ENCODE assay signal across 19 mouse cellular contexts in the genomic region with DNA sequence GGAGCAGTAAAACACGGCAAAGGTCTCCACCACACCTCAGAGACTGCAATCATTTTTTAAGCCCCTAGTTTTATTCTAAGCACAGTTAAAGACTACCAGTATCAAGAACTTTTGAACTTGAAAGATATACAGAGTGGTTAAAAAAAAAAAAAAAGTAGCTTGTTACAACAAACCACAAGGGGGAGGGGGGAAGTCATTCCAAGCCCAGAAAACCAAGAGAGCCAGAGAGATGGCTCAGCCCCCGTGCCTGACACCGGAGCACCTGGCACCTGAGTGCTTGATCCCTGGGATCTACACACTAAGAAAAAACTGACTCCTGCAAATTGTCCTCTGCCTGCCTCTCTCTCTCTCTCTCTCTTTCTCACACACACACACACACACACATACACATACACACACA. TPM values are rescaled to one million over a fixed set of nuclear protein-coding genes. Genes with fewer than 3 reads are reported as not detected.
DNase-seq lines count a peak whose midpoint lies in the region; TF ChIP-seq lines count a peak whose summit lies in the region.
"Had no signal": no experiment of that assay in that cellular context is flagged by ENCODE, and none has a peak within 500 bp of the region (broad histone marks: within the 10 kb centered on the region; RNA-seq: fewer than 3 reads in every experiment).

No protein-coding gene starts in this region.

- TF ChIP-seq EP300 in CH12.LX (IDR thresholded peaks at IDR 0.05; ENCODE audit: low read length), result no peak

- in situ Hi-C loops in CH12.LX (cut with MboI; ENCODE audit: low pct_ligation_motif_present, low pct_unique_long_range_greater_than_20kb, low sequenced_read_pairs), result loop anchor here (10.0 kb wide), 1 partner anchor 228 kb away; no protein-coding TSS in a partner anchor

- H3K27me3 ChIP-seq in CH12.LX (replicated peaks), result peaks cover 5% of the 10 kb centered on the region
- H3K27me3 ChIP-seq: embryonic facial prominence, embryonic 13.5 days; forebrain, embryonic 13.5 days; hindbrain, embryonic 12.5 days had no signal

- H3K79me2 ChIP-seq in CH12.LX (replicated peaks; ENCODE audit: control insufficient read depth, extremely low read depth, insufficient read depth, poor library complexity, severe bottlenecking), result no peaks in the 10 kb centered on the region

- peaks cover 4 to 24% of the 10 kb centered on the region in 2 experiments; a peak in 3 of 4 replicates for H3K4me1 ChIP-seq in CH12.LX (ENCODE audit: control insufficient read depth in 1 of 2, insufficient read depth in 2 of 2)

- H3K4me2 ChIP-seq in CH12.LX (ENCODE audit: insufficient read depth, low read depth, poor library complexity, severe bottlenecking), result no peak overlapping the region
- H3K4me2 ChIP-seq: embryonic facial prominence, embryonic 13.5 days; forebrain, embryonic 13.5 days; hindbrain, embryonic 12.5 days had no signal

- dilution Hi-C loops in CH12.LX (cut with MboI; ENCODE audit: extremely low pct_ligation_motif_present, extremely low pct_unique_long_range_greater_than_20kb, low sequenced_read_pairs), result no loop called here

- DNase-seq in layer of hippocampus, adult 2 months (ENCODE audit: low spot score in 2 of 2), result no peak
- DNase-seq in layer of hippocampus, adult 11-12 months (ENCODE audit: low spot score), result no peak
- DNase-seq in CH12.LX (ENCODE audit: extremely low read depth), result no peak
- peak; percentile 23 for DNase-seq in induced T-regulatory cell, adult 2 months (ENCODE audit: low read depth)
- peak; percentile 38 for DNase-seq in thymus, postnatal 25 days
- no peak for DNase-seq in gastrocnemius, postnatal 14 days
- no peak for DNase-seq in left cerebral cortex, adult 2 months (ENCODE audit: extremely low spot score in 1 of 2, low spot score in 2 of 2)
- DNase-seq: adrenal gland, postnatal 25 days; cerebellum, adult 9-11 months; cerebellum, postnatal 36 days; gastrocnemius, adult 2 months; gastrocnemius, postnatal 36 days; heart, adult 18-20 months; heart, postnatal 10 days; heart, postnatal 4 days had no signal

- no peak for TF ChIP-seq POLR2A in CH12.LX (IDR thresholded peaks at IDR 0.05; ENCODE audit: low read depth, low read length)

- H3K36me3 ChIP-seq in CH12.LX (replicated peaks in 1 of 2; ENCODE audit: control insufficient read depth in 1 of 2, insufficient read depth in 1 of 2, low read length in 1 of 2), result peaks cover 0 to 26% of the 10 kb centered on the region in 2 experiments
- H3K36me3 ChIP-seq: embryonic facial prominence, embryonic 13.5 days; hindbrain, embryonic 12.5 days had no signal

- no peak overlapping the region for H3K9ac ChIP-seq in CH12.LX (ENCODE audit: insufficient read depth, low read depth)
- H3K9ac ChIP-seq: embryonic facial prominence, embryonic 13.5 days; forebrain, embryonic 13.5 days; hindbrain, embryonic 12.5 days had no signal

- TF ChIP-seq CTCF in layer of hippocampus, adult 2 months (conservative IDR thresholded peaks at IDR 0.05), result 0 out of 2 replicates have a peak, but pooled peaks have one; percentile 10
- no peak for TF ChIP-seq CTCF in CH12.LX (conservative IDR thresholded peaks at IDR 0.05 in 1 of 2, IDR thresholded peaks at IDR 0.05 in 1 of 2; ENCODE audit: low read depth in 2 of 2, low read length in 2 of 2)
- no peak for TF ChIP-seq CTCF in left cerebral cortex, adult 2 months (IDR thresholded peaks at IDR 0.05)

- H3K4me3 ChIP-seq in layer of hippocampus, adult 2 months, result no peak overlapping the region
- no peak overlapping the region for H3K4me3 ChIP-seq in CH12.LX (replicated peaks in 1 of 3; ENCODE audit: low read depth in 2 of 3, low read length in 2 of 3, poor library complexity in 1 of 3)
- no peak overlapping the region for H3K4me3 ChIP-seq in left cerebral cortex, adult 2 months
- H3K4me3 ChIP-seq: embryonic facial prominence, embryonic 13.5 days; forebrain, embryonic 13.5 days; gastrocnemius, adult 2 months; heart, embryonic 10.5 days; hindbrain, embryonic 12.5 days had no signal

- no peaks in the 10 kb centered on the region for H3K9me3 ChIP-seq in CH12.LX (replicated peaks; ENCODE audit: low read length)
- H3K9me3 ChIP-seq: embryonic facial prominence, embryonic 13.5 days; forebrain, embryonic 13.5 days; heart, embryonic 10.5 days; hindbrain, embryonic 12.5 days had no signal

- no peak for TF ChIP-seq RAD21 in CH12.LX (IDR thresholded peaks at IDR 0.05; ENCODE audit: low read depth, low read length)

- H3K27ac ChIP-seq in layer of hippocampus, adult 2 months, result no peak overlapping the region
- no peak overlapping the region for H3K27ac ChIP-seq in CH12.LX (ENCODE audit: insufficient read depth, low read depth)
- H3K27ac ChIP-seq in left cerebral cortex, adult 2 months, result no peak overlapping the region
- H3K27ac ChIP-seq: embryonic facial prominence, embryonic 13.5 days; forebrain, embryonic 13.5 days; gastrocnemius, adult 2 months; heart, embryonic 10.5 days; hindbrain, embryonic 12.5 days had no signal

- intact Hi-C loops in gastrocnemius, postnatal 14 days (cut with DNase I; ENCODE audit: low total_unique reads), result no loop called here
- intact Hi-C loops in left cerebral cortex, adult 2 months (cut with DNase I), result no loop called here

TF ChIP-seq in CH12.LX, 34 proteins besides CTCF, POLR2A, EP300 and RAD21:
- TF ChIP-seq HCFC1 (IDR thresholded peaks at IDR 0.05; ENCODE audit: low read depth, low read length) (no peak), ZNF384 (IDR thresholded peaks at IDR 0.05; ENCODE audit: low read depth, low read length) (0 out of 2 replicates have a peak, but pooled peaks have one; percentile 50), ZMIZ1 (IDR thresholded peaks at IDR 0.05; ENCODE audit: low read depth, low read length) (no peak), MAFK (IDR thresholded peaks at IDR 0.05; ENCODE audit: insufficient replicate concordance, low read length) (no peak)

RNA-seq across cellular contexts. Expression of gene Tmem50b, which starts 4.3 kb away (rescaled TPM):
- total RNA-seq in layer of hippocampus, adult 2 months (2021), result 100 to 1,000 TPM in 1 of 2 experiments, 10 to 100 TPM in 1; 97.3 to 104 TPM
- total RNA-seq in CH12.LX (2012; rRNA removed) (6.1 and 9.7 TPM in 2 replicates), CH12.LX (2014; rRNA removed) (12.7 and 14.5 TPM in 2 replicates)
- polyA plus RNA-seq in CH12.LX (2012; ENCODE audit: insufficient read length, low read depth), result 15.9 TPM in 2 replicates
- 10 to 100 TPM; 16.0 to 16.9 TPM for total RNA-seq in gastrocnemius, postnatal 14 days (2021)
- 10 to 100 TPM; 84.1 to 88.0 TPM for total RNA-seq in left cerebral cortex, adult 2 months (2021)

RNA-seq across cellular contexts. Expression of gene Dnajc28, which starts 25.6 kb away (rescaled TPM):
- 10 to 100 TPM; 10.3 to 10.5 TPM for total RNA-seq in layer of hippocampus, adult 2 months (2021)
- total RNA-seq in CH12.LX (2012; rRNA removed) (1.1 and 1.8 TPM in 2 replicates), CH12.LX (2014; rRNA removed) (0.97 and 1.2 TPM in 2 replicates)
- polyA plus RNA-seq in CH12.LX (2012; ENCODE audit: insufficient read length, low read depth), result 0.47 and 0.55 TPM in 2 replicates
- 1 to 10 TPM; 6.6 to 8.5 TPM for total RNA-seq in gastrocnemius, postnatal 14 days (2021)
- 1 to 10 TPM; 9.0 to 9.8 TPM for total RNA-seq in left cerebral cortex, adult 2 months (2021)

RNA-seq across cellular contexts. Expression of gene Ifngr2, which starts 46.4 kb away (rescaled TPM):
- 10 to 100 TPM; 49.2 to 50.6 TPM for total RNA-seq in layer of hippocampus, adult 2 months (2021)
- total RNA-seq in CH12.LX (2012; rRNA removed), result 26.3 and 36.1 TPM in 2 replicates
- 29.6 and 32.1 TPM in 2 replicates for total RNA-seq in CH12.LX (2014; rRNA removed)
- 38.8 and 39.2 TPM in 2 replicates for polyA plus RNA-seq in CH12.LX (2012; ENCODE audit: insufficient read length, low read depth)
- 10 to 100 TPM; 51.4 to 54.4 TPM for total RNA-seq in gastrocnemius, postnatal 14 days (2021)
- 10 to 100 TPM; 30.0 to 32.7 TPM for total RNA-seq in left cerebral cortex, adult 2 months (2021)

RNA-seq across cellular contexts. Expression of gene Gart, which starts 53.5 kb away (rescaled TPM):
- 10 to 100 TPM; 52.9 to 54.3 TPM for total RNA-seq in layer of hippocampus, adult 2 months (2021)
- 517 and 601 TPM in 2 replicates for total RNA-seq in CH12.LX (2012; rRNA removed)
- 347 and 356 TPM in 2 replicates for total RNA-seq in CH12.LX (2014; rRNA removed)
- polyA plus RNA-seq in CH12.LX (2012; ENCODE audit: insufficient read length, low read depth), result 722 and 821 TPM in 2 replicates
- total RNA-seq in gastrocnemius, postnatal 14 days (2021), result 10 to 100 TPM; 45.2 to 54.1 TPM
- total RNA-seq in left cerebral cortex, adult 2 months (2021), result 10 to 100 TPM; 48.4 to 52.8 TPM

RNA-seq across cellular contexts. Expression of gene Son, which starts 54.0 kb away (rescaled TPM):
- 100 to 1,000 TPM; 259 to 285 TPM for total RNA-seq in layer of hippocampus, adult 2 months (2021)
- 126 and 152 TPM in 2 replicates for total RNA-seq in CH12.LX (2012; rRNA removed)
- total RNA-seq in CH12.LX (2014; rRNA removed), result 206 and 235 TPM in 2 replicates
- 237 and 271 TPM in 2 replicates for polyA plus RNA-seq in CH12.LX (2012; ENCODE audit: insufficient read length, low read depth)
- total RNA-seq in gastrocnemius, postnatal 14 days (2021), result 10 to 100 TPM; 95.5 to 96.9 TPM
- total RNA-seq in left cerebral cortex, adult 2 months (2021), result 100 to 1,000 TPM; 221 to 228 TPM

Comparison
In these comparisons a context has a peak if more than half of its experiments do, and no peak if none do; other contexts are left out.
1. DNase-seq: peak in induced T-regulatory cell, adult 2 months (single experiment) and thymus, postnatal 25 days (single experiment); none in layer of hippocampus, adult 2 months (0 of 2), layer of hippocampus, adult 11-12 months (single experiment), CH12.LX (single experiment), gastrocnemius, postnatal 14 days (single experiment) and left cerebral cortex, adult 2 months (0 of 2).
2. RNA of gene Tmem50b, which starts 4.3 kb away (total RNA-seq): 97.3 to 104 TPM in layer of hippocampus, adult 2 months and 84.1 to 88.0 TPM in left cerebral cortex, adult 2 months; 16.0 to 16.9 TPM in gastrocnemius, postnatal 14 days and 6.1 to 14.5 TPM in CH12.LX; every median in the first group is over 4 times any median in the second.